Mouse (Mus musculus): ENCODE results near the gene Syce3.
"Not testable (repeated sequence)": the region's sequence is repeated elsewhere in the genome, so short reads cannot be mapped to it uniquely, and the experiment has no call there.

The Syce3 gene

GRCm38 (mm10) chr15:89410118-89410517 is at the start of gene Syce3:
Gene Syce3, minus strand, starts transcription at chr15:89410503.
- in situ Hi-C loops (cut with MboI, MseI) = no loop called here

- in situ Hi-C loops (cut with MboI, MseI) = no loop called here
Observed at GRCm38 (mm10) chr15:89459821-89460220, 49.5 kb upstream of the Syce3 start.

- in situ Hi-C loops (cut with MboI, MseI) = no loop called here
Observed at GRCm38 (mm10) chr15:89458942-89459341, 48.6 kb upstream of the Syce3 start.

GRCm38 (mm10) chr15:89455642-89456041 is 45.3 kb upstream of the Syce3 start:
- in situ Hi-C loops (cut with MboI, MseI) = no loop called here

GRCm38 (mm10) chr15:89454857-89455256 is 44.6 kb upstream of the Syce3 start:
- in situ Hi-C loops (cut with MboI, MseI) = no loop called here

GRCm38 (mm10) chr15:89453865-89454478 is 43.7 kb upstream of the Syce3 start, which contains the start of gene Mapk8ip2:
Gene Mapk8ip2, plus strand, starts transcription at chr15:89453913.
- in situ Hi-C loops (cut with MboI, MseI) = no loop called here

- in situ Hi-C loops (cut with MboI, MseI) = no loop called here
Observed at GRCm38 (mm10) chr15:89452906-89453864, 42.9 kb upstream of the Syce3 start.

GRCm38 (mm10) chr15:89442486-89443070 is 32.3 kb upstream of the Syce3 start:
- in situ Hi-C loops (cut with MboI, MseI) = no loop called here

- in situ Hi-C loops (cut with MboI, MseI) = no loop called here
Observed at GRCm38 (mm10) chr15:89435878-89436277, 25.6 kb upstream of the Syce3 start.

GRCm38 (mm10) chr15:89434136-89434535 is 23.8 kb upstream of the Syce3 start:
- in situ Hi-C loops (cut with MboI, MseI) = no loop called here

GRCm38 (mm10) chr15:89432946-89433345 is 22.6 kb upstream of the Syce3 start:
- in situ Hi-C loops (cut with MboI, MseI) = no loop called here

GRCm38 (mm10) chr15:89431806-89432205 is 21.5 kb upstream of the Syce3 start:
- in situ Hi-C loops (cut with MboI, MseI) = no loop called here

GRCm38 (mm10) chr15:89431271-89431670 is 21.0 kb upstream of the Syce3 start:
- in situ Hi-C loops (cut with MboI, MseI) = no loop called here

- in situ Hi-C loops (cut with MboI, MseI) = not testable (repeated sequence)
Observed at GRCm38 (mm10) chr15:89430771-89431170, 20.5 kb upstream of the Syce3 start.

GRCm38 (mm10) chr15:89430341-89430740 is 20.0 kb upstream of the Syce3 start:
- in situ Hi-C loops (cut with MboI, MseI) = no loop called here

GRCm38 (mm10) chr15:89429352-89430221 is 19.3 kb upstream of the Syce3 start, which contains the start of the genes C730034F03Rik, Gm44502 and Chkb:
Gene C730034F03Rik, plus strand, starts transcription at chr15:89429589.
Gene Gm44502, minus strand, starts transcription at chr15:89429696.
Gene Chkb, minus strand, starts transcription at chr15:89429908.
- in situ Hi-C loops (cut with MboI, MseI) = loop anchor here (5.0 kb wide), 1 partner anchor 57 kb away; the partner anchor contains the start of gene Sco2

GRCm38 (mm10) chr15:89428821-89429351 is 18.6 kb upstream of the Syce3 start:
- in situ Hi-C loops (cut with MboI, MseI) = loop anchor here (5.0 kb wide), 1 partner anchor 57 kb away; the partner anchor contains the start of gene Sco2

- in situ Hi-C loops (cut with MboI, MseI) = loop anchor here (5.0 kb wide), 1 partner anchor 56 kb away; the partner anchor contains the start of gene Sco2
Observed at GRCm38 (mm10) chr15:89428136-89428790, 18.0 kb upstream of the Syce3 start.

GRCm38 (mm10) chr15:89426716-89427115 is 16.4 kb upstream of the Syce3 start:
- in situ Hi-C loops (cut with MboI, MseI) = loop anchor here (5.0 kb wide), 1 partner anchor 54 kb away; the partner anchor contains the start of gene Sco2

GRCm38 (mm10) chr15:89425711-89426121 is 15.4 kb upstream of the Syce3 start, which contains the start of gene Cpt1b:
Gene Cpt1b, minus strand, starts transcription at chr15:89425863.
- in situ Hi-C loops (cut with MboI, MseI) = loop anchor here (5.0 kb wide), 1 partner anchor 53 kb away; the partner anchor contains the start of gene Sco2
